Mouse (Mus musculus) hindbrain, embryonic 15.5 days (tissue): ENCODE results near the gene Zfp760. TPM values are rescaled to one million over a fixed set of nuclear protein-coding genes. Genes with fewer than 3 reads are reported as not detected.
A peak's percentile ranks its signal among the peaks of the same experiment; 100 is the strongest.
"Not testable (repeated sequence)": the region's sequence is repeated elsewhere in the genome, so short reads cannot be mapped to it uniquely, and the experiment has no call there.

Experiments used
- ATAC-seq: fragments of 200-750 bp; cut with Nextera tagmentation; 2 replicates; pipeline ENCODE4 v1.8.0; 2017; ENCODE audit warnings: low read depth, moderate number of reproducible peaks, moderate TSS enrichment; ENCODE audit not compliant: low FRiP score
- H3K27ac ChIP-seq: fragments of 300-500 bp; sonication (generic); replicated peaks from 2 replicates; pipeline ENCODE4 v1.5.1; 2015; ENCODE audit warnings: mild to moderate bottlenecking, inconsistent platforms
- H3K27me3 ChIP-seq: fragments of 300-500 bp; sonication (generic); 2 replicates; pipeline ENCODE4 v1.6.1; 2015; ENCODE audit warnings: control low read depth, inconsistent platforms
- H3K36me3 ChIP-seq: fragments of 300-500 bp; sonication (generic); 2 replicates; pipeline ENCODE4 v1.6.1; 2015; ENCODE audit warnings: control low read depth, inconsistent platforms
- H3K4me1 ChIP-seq: fragments of 300-500 bp; sonication (generic); replicated peaks from 2 replicates; pipeline ENCODE4 v1.6.1; 2015; ENCODE audit warnings: control low read depth, inconsistent platforms
- H3K4me2 ChIP-seq: fragments of 300-500 bp; sonication (generic); 2 replicates; pipeline ENCODE4 v1.6.1; 2015; ENCODE audit warnings: moderate library complexity, mild to moderate bottlenecking, inconsistent platforms
- H3K4me3 ChIP-seq: fragments of 300-500 bp; sonication (generic); 2 replicates; pipeline ENCODE4 v1.5.1; 2015; ENCODE audit warnings: mild to moderate bottlenecking, inconsistent platforms
- H3K9ac ChIP-seq: fragments of 300-500 bp; sonication (generic); 2 replicates; pipeline ENCODE4 v1.6.1; 2015; ENCODE audit warnings: inconsistent platforms
- H3K9me3 ChIP-seq: fragments of 300-500 bp; sonication (generic); 2 replicates; pipeline ENCODE4 v1.6.1; 2016; ENCODE audit warnings: control low read depth, inconsistent platforms
- WGBS: fragments of 180-500 bp; shearing (Covaris S2); methylation state at CpG from one replicate; pipeline ENCODE4 v1.1.7; 2015; 5-methylcytosine and 5-hydroxymethylcytosine counted together
- polyA plus RNA-seq: library from polyadenylated mRNA; unstranded; fragments of >200 nt; fragmentation: Nextera tagmentation; extraction: Ambion mirVana; gene quantifications from 2 replicates; pipeline ENCODE4 v1.2.1, GENCODE M21; 2015

Zfp760 gene
- polyA plus RNA-seq = 11.0 and 12.2 TPM in 2 replicates

DNA sequence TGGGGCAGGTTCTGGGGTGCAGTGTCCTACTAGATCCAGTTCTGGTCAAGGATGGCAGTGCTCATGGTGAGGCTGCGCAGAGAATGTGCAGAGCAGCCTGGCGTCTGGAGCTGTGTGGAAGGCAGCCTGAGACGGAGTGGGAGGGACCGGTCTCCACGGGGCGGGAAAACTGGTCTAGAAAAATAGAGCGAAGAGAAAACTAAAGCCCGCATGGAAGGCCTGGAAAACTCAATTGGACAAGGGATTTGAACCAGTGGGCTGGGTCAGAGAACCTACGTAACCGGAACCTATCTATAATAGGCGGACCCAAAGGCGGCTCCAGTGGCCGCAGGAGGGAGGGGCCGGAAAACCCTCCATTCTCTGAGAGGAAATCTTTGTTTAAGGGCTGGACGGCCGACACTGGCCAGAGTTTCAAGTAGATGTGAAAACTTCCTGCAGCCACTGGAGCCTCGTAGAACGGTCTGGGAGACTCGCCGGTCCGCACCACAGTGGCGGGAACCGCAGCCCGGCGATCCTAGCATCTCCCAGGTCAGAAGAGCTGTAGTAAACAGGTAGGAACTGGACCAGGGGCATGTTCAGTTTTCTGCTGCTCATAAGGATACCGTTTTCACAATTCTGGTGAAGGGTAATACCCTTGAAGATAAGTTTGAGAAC, at the start of gene Zfp760:
Gene Zfp760 (plus strand): TSS at position 399 of the 654 bp plus-strand sequence.
- H3K9ac ChIP-seq = peak within 1 kb of the TSS; percentile 59
- H3K4me1 ChIP-seq = peaks cover 15% of the 10 kb centered on the region
- WGBS = 3% methylated on average over 26 of the region's 26 CpGs
- peak within 1 kb of the TSS; percentile 77 for H3K27ac ChIP-seq
- H3K4me2 ChIP-seq = peak within 1 kb of the TSS; percentile 68
- H3K9me3 ChIP-seq = no peaks in the 10 kb centered on the region
- peaks cover 5% of the 10 kb centered on the region; the same call in 1 of the 2 replicates for H3K36me3 ChIP-seq
- H3K27me3 ChIP-seq = no peaks in the 10 kb centered on the region
- H3K4me3 ChIP-seq = peak within 1 kb of the TSS; percentile 52
- peak; percentile 99 for ATAC-seq

DNA sequence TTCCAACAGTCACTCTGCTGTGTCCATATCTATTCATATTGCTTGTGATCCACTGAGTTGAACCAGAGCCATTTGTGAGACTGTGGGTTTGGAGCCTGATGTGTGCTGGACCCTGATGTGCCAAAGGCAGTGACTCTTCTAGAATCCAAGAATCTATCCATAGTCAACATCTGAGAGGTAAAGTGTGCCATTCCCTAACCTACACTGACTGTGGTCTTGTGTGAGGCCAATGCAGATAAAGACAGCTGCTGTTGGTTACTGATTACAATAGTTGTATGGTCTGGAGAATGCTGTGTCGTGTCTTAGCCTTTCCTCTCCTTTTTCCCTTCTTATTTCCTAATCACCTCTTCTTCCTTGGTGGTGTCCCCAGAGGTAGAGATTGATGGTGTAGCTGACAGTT, 28.7 kb upstream of the Zfp760 start:
- 19% methylated on average over 1 of the region's 1 CpGs for WGBS
- not testable (repeated sequence) for H3K9me3 ChIP-seq, H3K9ac ChIP-seq, H3K4me1 ChIP-seq, H3K36me3 ChIP-seq, ATAC-seq, H3K27ac ChIP-seq, H3K27me3 ChIP-seq, H3K4me3 ChIP-seq
- 0 out of 2 replicates have a peak overlapping the region, but pooled peaks have one; percentile 78 for H3K4me2 ChIP-seq

DNA sequence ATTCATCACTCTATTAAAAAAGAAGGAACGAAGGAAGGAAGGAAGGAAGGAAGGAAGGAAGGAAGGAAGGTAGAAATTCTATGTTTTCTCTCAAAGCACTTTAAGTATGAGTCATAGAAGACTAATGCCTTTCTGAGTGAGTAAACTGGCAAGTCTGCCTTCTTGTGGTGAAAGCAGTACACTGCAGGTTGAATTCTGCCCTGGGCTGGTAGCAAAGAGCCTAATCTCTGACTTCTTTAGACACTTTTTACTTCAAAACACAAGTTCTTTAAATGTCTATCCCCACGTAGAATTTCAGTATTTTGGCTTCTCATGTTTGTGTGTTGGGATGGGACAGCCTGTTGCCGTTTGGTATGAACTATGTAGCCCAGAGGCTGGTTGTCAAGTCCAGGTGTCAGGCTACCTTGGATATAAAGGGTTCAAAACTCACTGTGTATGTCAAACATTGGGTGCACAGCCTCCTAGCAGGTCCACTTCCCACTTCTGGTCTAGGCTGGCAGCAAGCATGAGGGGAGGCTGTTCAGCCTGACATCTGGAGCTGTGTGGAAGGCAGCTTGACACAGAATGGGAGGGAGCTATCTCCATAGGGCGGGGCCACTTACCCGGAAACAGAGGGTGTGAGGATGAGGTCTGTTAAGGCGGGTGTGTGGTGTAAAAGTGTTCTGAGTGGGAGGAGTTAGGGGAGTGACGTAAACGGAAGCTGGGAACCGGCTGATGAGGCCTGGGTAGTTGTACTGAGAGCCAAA, 28.1 kb upstream of the Zfp760 start:
- peak overlapping the region; percentile 50 for H3K9ac ChIP-seq
- peak overlapping the region; percentile 78 for H3K4me2 ChIP-seq
- H3K9me3 ChIP-seq = no peaks in the 10 kb centered on the region
- WGBS = 4% methylated on average over 9 of the region's 9 CpGs
- H3K27me3 ChIP-seq = no peaks in the 10 kb centered on the region
- H3K36me3 ChIP-seq = peaks cover 1% of the 10 kb centered on the region
- H3K27ac ChIP-seq = peak overlapping the region; percentile 80
- ATAC-seq = peak; percentile 99
- peaks cover 8% of the 10 kb centered on the region for H3K4me1 ChIP-seq
- peak overlapping the region; percentile 51 for H3K4me3 ChIP-seq

DNA sequence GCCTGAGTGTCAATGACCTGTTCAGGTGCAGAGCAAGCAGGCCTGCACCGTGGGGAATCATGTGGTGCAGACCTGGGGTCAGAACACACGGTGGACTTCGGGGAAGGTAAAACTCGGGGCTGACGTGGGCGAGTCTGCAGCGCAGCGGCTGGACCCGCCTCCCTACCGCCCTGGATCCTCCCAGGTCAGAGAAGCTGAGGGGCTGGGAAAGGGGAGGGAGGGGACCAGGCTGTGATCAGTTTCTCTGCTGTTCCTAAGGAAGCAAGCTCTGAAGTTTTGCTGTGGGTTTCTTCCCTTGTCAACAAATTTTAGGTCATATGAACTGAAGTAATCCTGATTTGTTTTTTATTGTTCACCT, 27.5 kb upstream of the Zfp760 start:
- peak overlapping the region; percentile 51 for H3K4me3 ChIP-seq
- 0% methylated on average over 10 of the region's 10 CpGs for WGBS
- ATAC-seq = peak; percentile 90
- not testable (repeated sequence) for H3K9me3 ChIP-seq, H3K27me3 ChIP-seq, H3K4me1 ChIP-seq, H3K36me3 ChIP-seq
- H3K27ac ChIP-seq = peak overlapping the region; percentile 80
- peak overlapping the region; percentile 78 for H3K4me2 ChIP-seq
- H3K9ac ChIP-seq = peak overlapping the region; percentile 50

DNA sequence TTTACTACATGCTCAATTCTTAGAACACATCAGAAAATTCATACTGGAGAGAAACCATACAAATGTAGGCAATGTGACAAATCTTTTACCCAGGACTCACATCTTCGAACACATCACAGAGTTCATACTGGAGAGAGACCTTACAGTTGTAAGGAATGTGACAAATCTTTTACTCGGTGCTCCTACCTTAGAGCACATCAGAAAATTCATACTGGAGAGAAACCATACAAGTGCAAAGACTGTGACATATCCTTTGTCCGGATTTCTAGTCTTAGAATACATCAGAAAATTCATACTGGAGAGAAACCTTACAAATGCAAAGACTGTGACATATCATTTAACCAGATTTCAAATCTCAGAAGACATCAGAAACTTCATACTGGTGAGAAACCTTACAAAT, 16.0 kb upstream of the Zfp760 start, which contains the start of gene Gm10226:
Gene Gm10226 (plus strand): TSS at position 301 of the 400 bp plus-strand sequence.
- WGBS = 92% methylated on average over 3 of the region's 3 CpGs
- no peak for ATAC-seq
- Histone ChIP-seq H3K4me1 (no peaks in the 10 kb centered on the region), H3K9me3 (no peaks in the 10 kb centered on the region), H3K9ac (no peak within 1 kb of the TSS), H3K27ac (no peak within 1 kb of the TSS), H3K4me3 (no peak within 1 kb of the TSS), H3K27me3 (no peaks in the 10 kb centered on the region), H3K36me3 (peaks cover 43% of the 10 kb centered on the region), H3K4me2 (no peak within 1 kb of the TSS)

DNA sequence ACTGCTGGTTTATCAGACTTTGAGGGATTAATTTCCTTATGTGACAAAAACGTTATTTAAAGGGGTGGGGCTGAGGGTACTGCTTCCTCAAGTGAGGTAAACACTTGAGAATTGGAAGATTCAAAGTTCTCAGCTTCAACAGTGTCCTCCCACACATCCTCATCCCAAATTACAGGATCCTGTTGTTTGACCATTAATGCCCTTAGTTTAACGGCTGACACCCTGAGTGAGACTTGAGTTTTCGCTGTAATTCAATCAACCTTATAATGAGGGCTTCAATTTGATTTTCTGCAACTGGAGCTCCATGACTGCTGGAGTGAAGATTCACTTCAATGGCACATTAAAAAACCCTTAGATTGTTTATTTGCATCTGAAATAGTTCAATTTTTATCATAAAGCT, 14.2 kb upstream of the Zfp760 start:
- peaks cover 43% of the 10 kb centered on the region for H3K36me3 ChIP-seq
- H3K9ac ChIP-seq = no peak overlapping the region
- H3K9me3 ChIP-seq = no peaks in the 10 kb centered on the region
- H3K4me3 ChIP-seq = no peak overlapping the region
- H3K4me2 ChIP-seq = no peak overlapping the region
- WGBS = 83% methylated on average over 3 of the region's 3 CpGs
- no peak for ATAC-seq
- H3K27ac ChIP-seq = no peak overlapping the region
- no peaks in the 10 kb centered on the region for H3K4me1 ChIP-seq
- no peaks in the 10 kb centered on the region for H3K27me3 ChIP-seq

DNA sequence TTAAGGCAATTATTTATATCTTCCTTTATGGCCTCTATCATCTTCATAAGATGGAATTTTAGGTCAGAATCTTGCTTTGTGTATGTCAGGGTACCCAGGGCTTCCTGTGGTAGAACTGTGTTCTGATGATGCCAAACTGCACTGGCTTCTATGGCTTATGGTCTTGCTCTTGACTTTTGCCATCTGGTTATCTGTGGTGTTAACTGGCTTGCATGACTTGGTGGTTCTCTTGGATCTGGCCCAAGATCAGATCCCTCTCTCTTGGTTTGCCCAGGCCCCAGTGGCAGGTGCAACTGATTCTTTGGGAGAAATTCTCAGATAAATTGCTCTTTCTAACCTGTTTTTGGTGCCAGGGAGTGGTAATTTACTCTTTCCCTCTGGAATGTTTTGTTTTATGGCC, 11.5 kb upstream of the Zfp760 start:
- Histone ChIP-seq H3K36me3 (peaks cover 21% of the 10 kb centered on the region), H3K4me1 (no peaks in the 10 kb centered on the region), H3K27me3 (no peaks in the 10 kb centered on the region), H3K4me2 (no peak overlapping the region), H3K9me3 (no peaks in the 10 kb centered on the region), H3K9ac (no peak overlapping the region), H3K27ac (no peak overlapping the region), H3K4me3 (no peak overlapping the region)
- ATAC-seq = no peak

DNA sequence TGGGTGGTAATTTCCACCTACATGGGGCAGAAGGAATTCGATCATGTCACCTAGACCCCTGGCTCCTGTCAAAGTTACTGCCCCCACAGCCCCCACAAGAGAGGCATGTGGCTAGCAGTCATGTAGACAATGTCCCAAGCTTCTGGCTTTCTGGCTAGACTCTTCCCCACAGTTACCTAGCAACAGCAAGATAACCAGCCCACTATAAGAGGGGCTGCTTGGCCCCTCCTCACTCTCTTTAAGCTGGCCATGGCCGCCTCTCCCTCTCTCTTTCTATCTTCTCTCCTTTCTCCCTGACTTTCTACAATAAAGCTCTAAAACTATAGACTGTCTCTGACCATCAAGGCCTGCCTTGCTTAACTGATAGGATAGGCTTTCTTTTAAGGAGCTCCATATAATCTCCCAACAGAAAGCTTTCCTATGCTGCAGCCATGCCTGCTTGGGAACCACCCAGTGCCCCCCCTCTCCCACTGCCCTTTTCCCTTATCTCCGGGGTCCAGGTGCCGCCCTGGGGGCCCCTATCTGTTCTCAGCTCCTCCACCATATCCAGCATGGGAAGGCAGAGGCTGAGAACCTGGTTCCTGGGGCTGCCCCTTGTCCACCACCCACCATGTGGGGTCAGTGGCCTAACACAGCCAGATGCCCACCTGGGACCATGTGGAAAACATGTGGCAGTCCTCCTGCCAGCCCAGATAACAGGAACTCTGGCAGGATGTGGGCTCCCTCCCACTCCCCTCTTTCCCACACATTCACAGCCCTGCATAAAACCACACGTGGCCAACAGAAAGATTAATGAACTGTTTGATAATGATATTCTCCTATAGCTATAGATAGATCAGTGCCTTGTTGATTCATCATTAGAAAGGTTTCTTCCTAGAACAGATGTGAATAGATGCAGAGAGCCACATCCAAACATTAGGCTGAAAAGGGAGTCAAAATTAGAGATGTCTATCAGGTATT, 5.0 kb upstream of the Zfp760 start:
- H3K4me1 ChIP-seq = peaks cover 5% of the 10 kb centered on the region; the same call in 1 of the 2 replicates
- H3K4me3 ChIP-seq = no peak overlapping the region
- no peak overlapping the region for H3K9ac ChIP-seq
- 51% methylated on average over 5 of the region's 5 CpGs for WGBS
- no peak for ATAC-seq
- H3K36me3 ChIP-seq = no peaks in the 10 kb centered on the region
- H3K4me2 ChIP-seq = no peak overlapping the region
- H3K9me3 ChIP-seq = no peaks in the 10 kb centered on the region
- H3K27ac ChIP-seq = no peak overlapping the region
- H3K27me3 ChIP-seq = no peaks in the 10 kb centered on the region

DNA sequence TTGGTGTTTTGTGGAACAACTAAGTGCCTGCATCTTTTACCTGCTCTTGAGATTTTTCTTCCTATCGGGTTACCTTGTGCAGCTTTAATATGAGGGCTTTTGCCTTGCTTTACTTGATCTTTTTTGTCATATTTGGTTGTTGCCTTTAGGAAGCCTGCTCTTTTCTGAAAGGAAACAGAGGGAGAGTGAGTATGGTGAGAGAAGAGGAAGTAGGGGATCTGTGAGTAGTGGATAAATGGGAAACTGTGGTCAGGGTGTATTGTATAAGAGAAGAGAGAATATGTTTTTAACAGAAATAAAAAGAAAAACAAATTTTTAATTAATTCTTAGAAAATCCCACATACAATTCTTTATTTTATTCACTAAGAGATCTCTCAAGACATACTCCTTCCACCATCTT, 4.1 kb upstream of the Zfp760 start:
- no peaks in the 10 kb centered on the region for H3K27me3 ChIP-seq
- no peak overlapping the region for H3K4me3 ChIP-seq
- no peak for ATAC-seq
- 82% methylated on average over 1 of the region's 1 CpGs for WGBS
- H3K36me3 ChIP-seq = no peaks in the 10 kb centered on the region
- H3K9me3 ChIP-seq = no peaks in the 10 kb centered on the region
- H3K27ac ChIP-seq = no peak overlapping the region
- H3K4me1 ChIP-seq = peaks cover 7% of the 10 kb centered on the region
- H3K4me2 ChIP-seq = no peak overlapping the region
- H3K9ac ChIP-seq = no peak overlapping the region

DNA sequence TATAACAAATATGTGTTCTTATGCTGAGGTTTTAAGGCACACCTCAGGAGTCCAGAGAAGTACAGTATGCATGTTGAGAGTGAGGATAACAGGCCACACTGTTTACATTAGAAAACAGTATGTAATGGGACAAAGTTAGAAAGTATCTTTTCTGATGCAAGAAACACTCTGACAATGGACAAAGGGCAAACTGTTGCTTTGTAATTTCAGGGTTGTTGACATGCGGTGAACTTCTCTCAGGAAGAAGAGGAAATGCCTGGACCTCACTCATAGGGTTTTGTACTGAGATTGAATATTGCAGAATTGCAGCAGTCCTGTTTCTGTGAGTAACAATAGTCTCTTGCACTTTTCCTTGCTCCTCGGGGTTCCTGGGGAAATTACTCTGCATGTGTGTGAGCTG, 860 bp downstream of the Zfp760 start:
- Histone ChIP-seq H3K36me3 (peaks cover 8% of the 10 kb centered on the region), H3K4me2 (peak overlapping the region; percentile 68), H3K4me3 (peak overlapping the region; percentile 52), H3K4me1 (peaks cover 15% of the 10 kb centered on the region), H3K27me3 (no peaks in the 10 kb centered on the region), H3K27ac (no peak overlapping the region), H3K9me3 (no peaks in the 10 kb centered on the region), H3K9ac (peak overlapping the region; percentile 59)
- ATAC-seq = no peak
- 22% methylated on average over 2 of the region's 2 CpGs for WGBS

DNA sequence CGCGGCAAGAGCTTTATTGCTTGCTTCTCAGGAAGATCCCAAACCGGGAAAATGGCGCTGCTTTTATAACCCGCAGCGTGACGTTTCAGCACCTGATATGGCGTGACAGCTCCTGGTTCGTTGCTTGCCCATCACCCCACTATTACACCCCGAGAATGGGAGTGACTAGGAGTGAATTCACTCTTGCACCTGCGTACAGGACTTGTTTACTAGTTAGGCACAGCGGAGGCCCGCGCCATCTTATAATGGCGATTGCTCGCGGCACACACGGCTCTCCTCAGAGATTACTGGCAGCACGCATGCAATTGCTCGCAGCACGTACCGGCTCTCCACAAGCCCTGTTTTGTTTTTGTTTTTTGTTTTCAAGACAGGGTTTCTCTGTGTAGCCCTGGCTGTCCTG, 23.0 kb downstream of the Zfp760 start, which contains the start of gene Zfp229:
Gene Zfp229 (plus strand): TSS at position 301 of the 400 bp plus-strand sequence.
- 94% methylated on average over 11 of the region's 22 CpGs for WGBS
- H3K9me3 ChIP-seq, H3K9ac ChIP-seq, ATAC-seq, H3K27me3 ChIP-seq, H3K4me3 ChIP-seq, H3K4me2 ChIP-seq, H3K27ac ChIP-seq, H3K36me3 ChIP-seq: not testable (repeated sequence)
- peaks cover 13% of the 10 kb centered on the region for H3K4me1 ChIP-seq
